Mouse (Mus musculus) hematopoietic stem cell, adult 5-6 weeks (primary cell): ENCODE measurements at regions not wholly inside any gene's neighbourhood (a gene's known extent, or its start where the extent isn't known, plus 50 kb on each side); places are given as distances from the start of the nearest gene placed in this dataset.

Source experiments
- ATAC-seq, 2 experiments: fragments of 125-278 bp in 1 of 2; replicated peaks in 1 of 2; 2 replicates each; pipeline ENCODE4 v1.8.0; 2016 to 2017; ENCODE audit warnings: inconsistent platforms in 2 of 2, mild to moderate bottlenecking in 2 of 2, moderate number of reproducible peaks in 2 of 2, low read depth in 1 of 2, moderate TSS enrichment in 1 of 2; ENCODE audit not compliant: low FRiP score in 2 of 2, poor library complexity in 2 of 2, severe bottlenecking in 2 of 2, insufficient read depth in 1 of 2, low TSS enrichment in 1 of 2

- ATAC-seq, result no peak
These were observed 76.8 kb upstream of the Crbn start for GRCm38 (mm10) chr6:106876690-106877089.

DNA sequence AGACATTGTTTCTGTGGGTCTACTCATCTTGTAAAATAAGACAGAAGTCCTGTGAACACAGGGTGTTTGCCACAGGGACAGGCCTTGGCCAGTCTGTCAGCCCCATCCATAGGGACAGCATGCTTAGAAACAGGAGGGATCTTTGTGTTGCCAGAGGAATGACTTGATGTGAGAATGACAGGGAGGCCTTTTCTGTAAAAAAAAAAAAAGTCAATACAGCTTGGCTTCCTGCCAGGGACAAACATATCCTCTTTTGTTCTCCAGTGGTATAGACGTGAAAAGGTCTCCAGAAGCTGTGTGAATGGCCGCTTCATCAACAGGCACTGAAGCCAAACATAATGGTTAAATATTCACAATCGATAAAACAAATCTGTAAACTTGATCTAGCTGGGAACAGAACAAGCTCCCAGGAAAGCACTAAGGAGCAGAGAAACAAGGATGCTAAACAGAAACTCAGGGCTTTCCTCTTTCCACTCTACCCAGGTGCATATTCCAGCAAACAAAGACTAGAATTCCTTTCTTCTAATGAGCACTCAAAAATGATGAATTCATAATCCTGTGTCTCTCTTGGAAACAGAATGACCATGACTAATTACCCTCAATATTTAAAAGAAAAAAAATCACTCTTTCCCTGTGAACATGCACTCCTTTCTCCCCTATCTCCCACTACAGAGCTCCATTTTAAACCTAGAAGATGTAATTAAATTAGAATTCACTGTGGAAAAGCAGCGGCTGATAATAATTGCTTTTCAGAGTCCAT lies 92.2 kb upstream of the Crbn start:
- ATAC-seq, result no peak

DNA sequence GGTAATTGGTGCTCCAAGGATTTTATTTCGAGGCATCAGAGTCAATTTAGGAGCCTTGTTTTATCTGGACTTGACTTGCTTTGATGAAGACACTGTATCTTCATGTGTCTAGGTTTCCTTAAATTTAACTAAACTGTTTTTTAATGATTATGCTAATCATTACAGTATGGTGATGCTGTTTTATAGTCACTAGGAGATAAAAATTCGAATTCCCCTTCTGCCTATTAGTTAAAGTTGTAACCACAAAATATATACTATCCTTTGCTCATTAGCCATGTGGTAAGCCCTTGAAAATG lies 92.7 kb upstream of the Crbn start:
- ATAC-seq, result no peak

- no peak for ATAC-seq
These were observed 104.2 kb upstream of the Crbn start for GRCm38 (mm10) chr6:106903953-106904683.

DNA sequence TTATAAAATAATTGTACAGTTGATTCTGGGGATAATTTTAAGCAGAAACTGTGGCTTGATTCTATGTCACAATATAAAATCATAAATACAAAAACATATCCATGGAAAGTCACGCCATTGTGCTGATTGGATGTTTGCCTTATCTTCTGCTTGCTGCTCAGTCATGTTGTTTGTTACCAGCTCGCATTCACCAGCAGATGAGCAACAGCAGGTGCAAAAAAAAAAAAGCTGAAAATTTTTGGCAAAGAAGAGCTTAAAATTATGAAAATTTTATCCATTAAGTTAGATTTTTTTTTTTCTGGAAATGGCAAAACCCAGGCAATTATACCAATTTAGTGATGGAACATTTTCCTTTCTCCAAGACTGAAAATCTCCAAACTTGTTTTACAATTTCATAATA lies 115.2 kb upstream of the Crbn start:
- no peak for ATAC-seq

- no peak for ATAC-seq
These were observed 116.9 kb upstream of the Crbn start for GRCm38 (mm10) chr6:106916683-106917289.

DNA sequence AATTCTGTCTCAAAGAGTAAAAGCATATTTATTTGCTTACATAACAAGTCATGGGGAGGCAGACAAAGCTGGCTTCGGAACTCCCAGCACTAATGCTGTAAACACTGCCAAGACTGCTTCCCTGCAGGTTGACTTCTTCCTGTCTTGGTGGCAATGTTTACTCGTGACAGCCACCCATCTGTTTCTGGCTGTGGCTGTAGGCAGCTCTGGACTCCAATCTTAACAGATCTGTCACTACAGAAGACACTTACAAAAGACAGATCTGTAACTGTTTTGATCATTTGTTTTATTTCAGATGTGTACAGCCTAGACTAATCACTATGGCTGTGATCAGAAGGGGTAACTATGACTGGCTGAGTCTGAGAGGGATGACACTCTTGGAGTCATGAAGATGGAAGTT lies 121.1 kb upstream of the Crbn start:
- ATAC-seq, result no peak

DNA sequence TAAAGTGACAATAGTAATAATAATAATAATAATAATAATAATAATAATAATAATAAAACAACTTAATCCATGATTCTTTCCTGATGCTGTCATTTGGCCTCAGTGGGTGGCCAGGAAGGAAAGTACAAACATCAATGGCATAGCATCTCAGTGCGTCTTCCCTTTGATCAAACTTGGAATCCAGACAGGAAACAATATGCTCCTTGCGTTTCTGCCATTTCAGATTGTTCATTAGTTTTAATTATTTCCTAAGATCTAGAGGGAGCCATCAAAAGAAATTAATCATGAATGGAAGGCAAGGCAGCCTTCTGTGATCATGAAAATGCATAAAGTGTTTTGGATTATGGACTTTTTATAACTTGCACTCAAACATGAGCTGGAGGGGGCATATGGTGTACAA lies 125.6 kb upstream of the Crbn start:
- ATAC-seq, result no peak

GRCm38 (mm10) chr6:106933584-106933983 lies 133.7 kb upstream of the Crbn start:
- no peak for ATAC-seq

- ATAC-seq, result no peak
These were observed 146.5 kb upstream of the Crbn start for GRCm38 (mm10) chr6:106946227-106946927.

- no peak for ATAC-seq
These were observed 151.0 kb upstream of the Crbn start for GRCm38 (mm10) chr6:106950909-106951308.

DNA sequence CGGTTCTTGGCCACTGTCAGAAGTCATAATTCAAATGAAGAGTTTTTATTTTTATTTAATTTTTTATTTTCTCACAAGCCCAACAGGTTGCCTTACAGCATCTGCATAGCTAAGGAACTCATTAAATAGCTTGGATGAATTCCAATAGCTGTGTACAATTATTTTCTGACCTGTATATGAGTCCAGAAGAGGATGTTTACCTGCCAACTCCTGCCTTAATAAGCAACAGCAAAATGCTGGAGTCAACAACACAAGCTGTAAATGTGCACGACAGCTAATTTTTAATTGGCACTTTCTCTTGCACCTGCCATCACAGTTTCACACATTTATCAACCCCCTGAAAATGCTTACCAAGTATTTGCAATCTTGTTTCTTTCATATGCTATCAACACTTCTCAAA lies 161.4 kb upstream of the Crbn start:
- no peak for ATAC-seq

DNA sequence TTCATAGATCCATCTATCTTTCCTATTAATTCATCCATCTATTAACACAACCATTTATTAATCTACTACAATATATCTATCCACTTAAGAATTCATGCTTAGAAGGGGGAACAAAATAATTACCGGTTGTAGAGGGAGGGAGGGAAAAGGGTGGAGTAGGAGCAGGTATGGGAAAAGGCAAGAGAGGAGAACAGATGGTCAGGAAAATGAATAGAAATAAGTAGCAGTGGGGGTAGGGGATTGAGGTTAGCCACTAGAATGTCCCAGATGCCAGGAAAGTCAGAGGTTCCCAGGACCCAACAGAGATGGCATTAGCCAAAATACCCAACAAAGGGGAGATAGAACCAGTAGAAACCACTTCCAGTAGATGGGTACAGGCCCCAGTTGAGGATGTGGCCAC lies 164.5 kb upstream of the Crbn start:
- no peak for ATAC-seq

- ATAC-seq, result no peak
These were observed 175.6 kb upstream of the Crbn start for GRCm38 (mm10) chr6:106975439-106975838.

DNA sequence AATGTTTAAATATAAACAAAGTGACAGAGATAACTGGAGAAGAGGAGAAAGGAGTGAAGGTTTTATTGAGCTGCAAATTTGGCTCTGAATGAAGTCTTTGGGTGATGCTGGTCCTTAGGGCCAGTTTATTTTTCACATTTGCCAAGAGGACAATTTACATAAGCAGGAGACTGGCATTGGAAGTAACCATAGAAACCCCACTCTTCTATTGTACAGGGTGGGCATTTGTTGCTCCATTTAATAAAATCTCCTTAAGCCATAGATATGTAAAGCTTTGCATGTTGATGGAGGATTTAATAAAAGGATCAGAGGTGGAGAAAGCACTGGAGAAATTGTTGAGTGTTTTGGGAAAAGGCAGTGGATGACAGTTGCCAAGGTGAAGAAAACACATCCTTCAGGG lies 178.8 kb upstream of the Crbn start:
- no peak for ATAC-seq

GRCm38 (mm10) chr6:106979755-106980154 lies 179.9 kb upstream of the Crbn start:
- no peak for ATAC-seq

DNA sequence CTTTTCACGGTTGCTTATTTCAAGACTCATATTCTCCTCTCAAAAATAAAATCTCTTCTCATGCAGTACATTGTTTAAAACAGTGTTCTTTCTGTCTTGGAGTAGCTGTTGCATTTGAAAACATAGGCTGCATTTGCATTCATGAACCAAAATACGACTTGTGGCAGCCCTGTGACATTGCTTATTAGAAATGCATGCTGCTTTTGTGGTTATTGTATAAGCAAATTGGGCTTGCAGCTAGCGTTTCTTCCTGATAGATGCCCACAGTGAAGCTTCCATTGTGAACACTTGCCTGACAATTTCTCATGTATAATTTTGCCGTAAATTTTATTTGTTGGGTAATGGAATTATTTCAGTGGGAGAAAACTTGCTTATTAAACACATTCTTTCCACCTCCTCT lies 180.3 kb upstream of the Crbn start:
- ATAC-seq, result no peak

GRCm38 (mm10) chr6:106981232-106981631 lies 181.4 kb upstream of the Crbn start:
- ATAC-seq, result peak; percentile 67 to 71
